Mouse (Mus musculus): ENCODE results near the gene Rnft2.

Gene Rnft2

DNA sequence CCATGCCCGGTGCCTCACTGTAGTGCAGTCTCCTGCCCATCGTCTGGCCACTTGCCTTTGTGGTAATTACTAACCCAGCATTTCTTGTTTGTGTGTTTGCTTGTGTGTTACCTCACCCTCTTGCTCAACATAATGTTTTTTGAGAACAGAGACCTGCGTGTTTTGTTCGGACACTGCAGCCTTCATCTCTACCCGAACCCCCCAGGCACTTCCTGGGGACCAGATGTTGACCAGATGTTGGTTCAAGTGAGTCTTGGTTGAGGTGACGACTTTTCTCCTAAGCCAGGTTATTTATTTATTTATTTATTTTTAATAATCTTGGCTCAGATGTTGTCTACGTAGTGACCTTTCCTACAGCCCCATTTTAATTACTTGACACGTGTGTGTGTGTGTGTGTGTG is 2.5 kb upstream of the Rnft2 start:
- no peak for DNase-seq

DNA sequence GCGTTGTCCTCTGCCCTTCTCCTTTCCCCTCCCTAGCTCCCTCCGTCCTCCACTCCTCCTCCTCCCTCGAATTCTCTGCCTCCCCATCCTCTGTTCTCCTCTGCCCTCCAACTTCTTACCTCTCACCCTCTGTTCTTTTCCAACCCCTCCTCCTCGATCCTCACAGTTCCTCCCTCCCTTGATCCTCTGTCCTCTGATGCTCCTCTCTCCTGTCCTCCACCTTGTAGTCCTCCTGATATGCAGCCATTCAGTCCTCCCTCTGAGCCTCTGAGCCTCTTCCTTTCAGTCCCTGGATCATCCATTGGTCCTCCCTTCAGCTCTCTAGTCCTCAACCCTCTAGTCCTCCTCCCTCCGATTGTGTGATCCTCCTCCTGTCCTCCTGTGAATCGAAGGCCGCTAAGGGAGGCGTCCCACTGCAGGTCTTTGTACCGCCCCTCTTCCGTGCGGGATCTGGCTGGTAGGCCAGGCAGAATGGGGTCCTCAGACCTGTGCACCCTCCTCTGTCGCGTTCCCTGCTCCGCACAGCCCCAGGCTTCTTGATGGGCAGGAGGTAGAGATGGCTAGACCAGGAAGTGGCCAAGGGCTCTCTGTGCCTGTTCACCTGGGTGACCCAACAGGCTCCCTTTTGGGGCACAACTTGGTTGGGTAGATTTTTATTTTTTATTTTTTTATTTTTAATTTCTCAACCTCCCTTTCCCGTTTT is 841 bp upstream of the Rnft2 start:
- peak; percentile 40 to 41 for DNase-seq

DNA sequence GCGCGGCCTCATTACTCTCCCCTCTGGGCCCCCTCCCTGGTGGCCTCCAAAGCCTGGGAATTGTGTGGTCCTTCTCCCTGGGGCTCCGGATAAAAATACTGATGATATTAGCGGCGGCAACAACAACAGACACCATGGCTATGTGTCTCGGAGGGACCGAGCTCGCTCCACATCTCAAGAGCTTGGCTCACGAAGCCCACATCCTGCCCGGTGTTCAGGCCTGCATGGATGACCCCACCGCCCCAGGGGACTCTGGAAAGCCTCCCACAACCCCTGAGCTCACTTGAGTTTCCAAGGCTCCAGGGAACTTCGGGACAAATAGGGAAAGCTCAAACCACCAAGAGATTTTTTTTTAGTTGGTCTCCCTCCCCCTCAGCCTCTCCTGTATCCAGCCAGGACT is 5.2 kb downstream of the Rnft2 start:
- DNase-seq: no peak

DNA sequence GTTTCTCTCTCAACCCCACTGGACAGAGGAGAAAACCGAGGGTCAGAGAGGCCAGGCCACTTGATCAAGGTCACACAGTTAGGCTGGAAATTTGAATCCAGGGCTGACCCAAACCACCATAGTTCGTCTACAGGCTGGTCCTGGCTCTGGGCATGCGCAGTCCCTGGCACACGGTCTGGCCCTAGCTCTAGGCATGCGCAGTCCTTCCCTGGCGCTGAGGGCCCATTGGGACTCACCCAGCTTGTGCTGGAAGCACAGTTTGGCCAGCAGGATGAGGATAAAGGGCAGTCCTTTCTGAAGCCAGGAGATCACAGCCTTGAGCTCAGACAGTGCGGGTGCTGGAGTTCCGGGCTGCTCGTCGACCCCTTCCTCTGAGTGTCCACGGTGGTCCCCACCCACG is 8.0 kb downstream of the Rnft2 start:
- peak; percentile 69 to 85 for DNase-seq

DNA sequence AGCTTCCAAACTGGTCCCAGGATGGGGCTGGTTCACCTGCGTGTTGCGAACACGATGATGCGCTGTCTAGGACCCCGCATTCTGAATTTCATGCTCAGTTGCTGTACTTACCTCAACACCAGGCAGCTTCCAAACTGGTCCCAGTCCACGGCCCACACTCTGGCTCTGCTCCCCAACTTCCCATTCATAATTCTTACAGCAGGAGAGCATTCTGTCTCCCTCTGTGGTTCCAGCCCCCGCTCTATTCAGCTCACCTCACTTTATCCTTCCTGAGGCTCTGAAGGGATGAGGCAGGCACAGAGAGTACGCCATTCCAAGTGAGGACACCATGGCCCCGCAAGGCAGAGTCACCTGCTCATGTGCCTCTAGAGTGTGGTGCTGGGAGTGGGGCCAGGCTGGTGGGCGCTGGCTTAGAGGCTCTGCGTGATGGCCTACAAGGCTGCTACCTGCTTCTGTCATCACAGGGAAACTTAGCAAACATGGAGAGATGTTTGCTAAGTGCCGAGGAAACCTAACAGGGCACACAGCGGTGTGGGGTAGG is 14.8 kb downstream of the Rnft2 start:
- DNase-seq: no peak

DNA sequence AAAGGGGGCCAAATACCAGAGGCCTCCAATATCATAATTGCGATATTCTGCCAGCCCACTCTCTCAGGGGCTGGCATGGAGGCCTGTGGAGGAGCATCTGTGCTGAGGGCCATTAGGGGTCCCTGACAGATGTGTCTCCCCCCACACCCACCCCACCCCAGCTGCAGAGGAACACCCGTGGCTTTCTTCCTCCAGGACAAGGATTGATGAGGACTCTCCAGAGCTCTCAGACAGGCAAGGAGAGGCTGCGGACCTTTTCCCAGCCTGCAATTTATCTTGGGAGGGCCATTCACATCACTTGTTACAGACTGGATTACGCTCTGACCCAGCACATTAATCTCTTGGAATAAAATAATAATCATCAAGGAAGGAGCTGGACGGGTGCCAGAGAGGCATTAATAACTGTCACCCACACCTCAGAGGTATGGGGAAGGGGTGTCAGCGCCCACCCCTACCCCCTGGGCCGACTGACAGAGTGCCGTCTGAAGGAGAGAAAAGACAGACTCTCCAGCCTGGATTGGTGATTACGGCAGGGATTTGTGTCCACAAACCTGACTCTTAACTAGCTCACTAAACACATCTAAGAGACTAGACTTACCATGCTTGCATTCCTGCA is 21.7 kb downstream of the Rnft2 start:
- no peak for DNase-seq

DNA sequence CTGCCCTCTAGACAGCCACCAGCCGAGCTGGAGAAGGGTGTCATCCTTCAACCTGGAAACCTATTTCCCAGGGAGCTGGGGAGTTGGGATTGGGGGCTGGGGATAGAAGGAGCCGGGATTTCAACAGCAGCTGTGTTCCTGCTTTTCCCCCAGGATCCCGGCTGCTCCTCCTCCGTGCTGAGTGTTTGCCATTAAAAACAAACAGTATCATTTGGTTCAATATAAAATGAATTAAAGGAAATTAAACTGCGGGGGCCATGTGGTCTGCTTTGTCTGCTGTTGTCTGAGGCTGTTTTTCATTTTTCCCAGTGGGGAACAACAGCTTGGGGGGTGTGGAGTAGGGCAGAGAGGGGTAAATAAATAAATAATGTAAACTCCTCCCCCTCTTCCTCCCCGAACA is 27.5 kb downstream of the Rnft2 start:
- no peak for DNase-seq

DNA sequence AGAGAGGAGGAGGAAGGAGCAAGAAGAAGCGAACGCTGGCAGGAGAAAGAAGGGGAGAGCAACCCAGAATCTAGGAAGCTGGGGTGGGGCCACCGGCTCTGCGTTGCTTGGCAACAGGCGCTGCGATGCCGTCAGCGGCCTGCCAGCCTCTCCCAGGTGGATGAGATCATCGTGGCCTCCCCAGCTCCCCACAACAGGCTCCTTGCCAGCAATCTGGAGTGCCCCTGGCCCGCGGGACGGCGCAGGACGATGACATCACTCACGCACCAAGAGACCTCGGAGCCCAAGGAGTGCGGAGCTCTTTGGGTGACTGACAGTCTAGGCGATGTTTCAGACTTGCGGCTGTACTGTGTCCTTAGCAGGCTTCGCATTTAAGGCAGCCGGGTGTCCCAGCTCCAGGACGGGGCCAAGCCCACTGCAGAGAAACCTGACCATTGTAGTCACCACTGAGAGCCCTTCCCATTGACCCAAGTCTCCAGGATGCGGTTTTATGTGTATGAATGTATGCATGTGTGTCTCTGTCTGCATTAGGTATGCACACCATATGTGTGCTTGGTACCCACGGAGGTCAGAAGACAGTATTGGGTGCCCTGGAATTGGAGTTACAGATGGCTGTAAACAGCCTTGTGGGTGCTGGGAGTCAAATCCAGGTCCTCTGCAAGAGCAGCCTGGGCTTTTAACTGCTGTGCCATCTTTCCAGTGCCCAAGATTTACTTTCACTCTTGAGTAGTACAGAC is 30.3 kb downstream of the Rnft2 start:
- peak; percentile 96 to 97 for DNase-seq

DNA sequence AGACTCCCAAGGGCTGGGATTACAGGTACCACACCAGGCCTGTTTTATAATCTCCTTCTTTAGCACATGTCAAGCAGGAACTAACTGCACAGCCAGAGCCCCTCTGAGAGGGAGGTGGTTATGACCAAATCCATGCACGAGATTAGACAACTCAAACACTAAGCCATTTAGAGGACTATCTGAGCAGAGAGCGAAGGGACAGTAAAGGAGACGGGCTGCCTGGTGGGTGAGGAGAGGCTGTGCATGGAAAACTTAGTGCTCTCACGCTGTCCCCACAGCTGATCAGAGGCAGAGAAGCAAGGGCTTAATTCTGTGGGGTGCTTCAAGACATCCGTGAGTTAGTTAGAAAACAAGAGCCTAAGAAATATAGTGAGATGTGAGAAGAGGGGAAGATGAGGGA is 30.9 kb downstream of the Rnft2 start:
- DNase-seq: peak; percentile 37 to 53

DNA sequence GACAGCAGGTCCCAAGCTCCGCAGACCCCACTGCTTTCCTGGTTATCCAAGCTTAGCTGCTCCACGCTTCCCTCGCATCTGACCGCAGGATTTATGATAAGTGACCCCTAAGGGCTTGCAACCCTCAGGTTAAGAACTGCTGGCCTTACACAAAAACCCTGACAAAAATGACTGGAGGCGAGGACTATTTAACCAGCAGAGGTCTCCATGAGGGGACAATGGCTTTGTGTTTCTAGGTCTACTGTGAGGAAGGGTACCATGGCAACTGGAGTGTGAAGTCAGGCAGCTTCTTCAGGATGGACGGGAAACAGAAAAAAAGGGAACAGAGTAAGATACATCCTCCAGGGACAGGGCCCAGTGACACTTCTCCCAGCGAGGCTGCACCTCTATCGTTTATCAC is 39.1 kb downstream of the Rnft2 start:
- DNase-seq: no peak

DNA sequence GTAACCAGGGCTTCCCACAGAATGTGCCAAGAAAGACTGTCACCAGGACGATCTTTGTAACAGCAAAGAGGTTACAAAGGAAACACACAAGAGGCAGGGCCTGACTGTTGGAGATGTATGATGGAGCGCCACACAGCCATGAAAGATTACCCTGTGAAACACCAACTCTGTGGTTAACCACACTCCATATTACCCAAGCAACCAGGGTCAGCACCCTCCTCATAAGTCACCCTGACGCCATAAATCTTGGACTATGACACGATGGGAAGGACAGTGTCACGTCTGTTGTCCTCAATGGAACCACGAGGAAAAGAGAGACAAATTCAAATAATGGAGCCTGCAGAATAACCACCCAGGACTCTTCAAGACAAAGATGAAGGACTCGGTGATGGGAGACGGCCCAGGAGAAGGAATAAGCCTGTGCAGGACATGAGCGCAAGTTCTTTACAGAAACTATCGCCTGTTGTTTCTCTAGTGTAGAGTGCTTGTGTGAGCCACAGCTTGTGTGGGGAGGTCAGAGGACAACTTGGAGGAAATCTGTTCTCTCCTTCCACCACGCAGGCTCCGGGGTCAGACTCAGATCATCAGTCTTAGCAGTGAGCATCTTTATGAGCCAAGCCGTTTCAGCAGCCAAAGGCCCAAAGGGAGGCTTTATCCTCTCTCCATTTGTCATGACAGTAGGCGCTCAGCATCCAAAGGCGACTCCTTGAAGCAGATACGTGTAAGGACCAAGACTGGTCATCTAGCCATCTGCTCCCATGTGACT is 40.1 kb downstream of the Rnft2 start:
- DNase-seq: no peak

DNA sequence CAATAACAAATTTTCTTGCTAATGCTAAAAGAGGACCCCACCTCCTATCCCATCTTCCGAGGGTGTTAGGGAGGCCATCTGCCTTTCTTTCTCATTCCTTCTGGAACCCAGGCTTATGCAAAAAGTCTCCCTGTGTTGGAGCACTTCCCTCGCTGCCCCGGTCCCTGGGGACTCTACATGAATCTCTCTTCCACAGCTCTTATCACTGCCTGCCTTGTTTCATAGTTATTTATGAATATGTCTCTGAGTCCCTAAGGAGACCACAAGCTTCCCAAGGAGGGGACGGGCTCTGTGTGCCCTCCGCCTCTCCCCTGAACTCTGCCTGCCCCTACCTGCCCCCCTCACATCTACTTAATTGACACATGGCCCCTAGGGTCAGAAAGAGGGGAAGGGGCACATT is 45.2 kb downstream of the Rnft2 start:
- DNase-seq: no peak

DNA sequence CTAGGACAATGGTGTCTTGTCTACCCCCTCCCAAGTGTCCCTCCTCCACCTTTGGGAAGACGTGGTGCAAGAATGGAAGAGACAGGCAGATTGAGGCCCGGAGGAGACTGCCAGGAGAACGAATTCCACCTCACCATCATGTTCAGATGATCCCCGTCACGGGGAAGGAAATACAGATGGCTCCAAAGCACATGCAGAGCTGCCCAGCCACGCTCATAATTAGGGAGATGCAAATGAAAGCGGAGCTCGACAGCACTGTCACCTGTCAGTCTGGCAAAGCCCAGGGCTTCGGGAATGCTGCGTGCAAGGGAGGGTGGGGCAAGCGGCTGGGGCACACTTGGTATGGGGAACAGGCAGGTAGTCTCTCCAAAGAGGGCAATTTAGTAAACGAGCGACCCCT is 47.5 kb downstream of the Rnft2 start:
- DNase-seq: no peak

DNA sequence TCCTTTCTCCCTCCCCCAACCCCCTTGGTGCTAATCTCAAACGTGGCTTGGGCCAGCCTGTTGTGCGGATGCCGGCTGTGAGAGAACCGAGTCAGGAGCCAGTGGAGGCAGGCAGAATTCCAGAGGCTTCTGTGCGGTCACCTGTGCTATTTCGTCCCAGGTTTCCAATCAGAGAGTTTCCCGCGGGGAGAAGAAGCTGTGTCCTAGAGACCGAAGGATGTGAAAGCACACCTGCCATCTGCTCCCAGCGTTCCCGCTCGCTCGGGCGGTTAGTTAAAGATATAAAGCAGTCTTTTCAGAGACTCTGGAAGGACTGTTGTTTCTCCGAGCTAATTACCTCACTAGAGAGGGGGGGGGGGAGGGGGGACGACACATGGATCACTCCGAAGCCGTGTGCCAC is 52.7 kb downstream of the Rnft2 start:
- peak; percentile 47 to 51 for DNase-seq

DNA sequence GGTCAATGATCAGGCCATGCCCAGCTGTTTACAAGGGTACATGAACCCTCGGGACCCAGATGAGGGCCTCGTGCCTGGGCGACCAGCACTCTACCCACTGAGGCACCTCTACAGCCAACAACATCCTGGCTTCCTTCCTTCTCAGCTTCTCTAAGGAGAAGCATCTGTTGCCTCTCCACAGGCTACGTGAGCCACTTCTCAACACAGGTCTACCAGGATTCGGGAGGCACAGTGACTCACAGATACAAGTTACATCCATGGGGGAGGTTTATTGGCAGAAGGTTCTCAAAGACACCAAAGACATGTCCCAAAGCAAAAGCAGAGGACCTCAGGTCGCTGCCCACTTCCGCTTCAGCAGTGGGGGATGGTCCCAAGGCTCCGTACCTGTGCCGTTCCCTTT is 54.4 kb downstream of the Rnft2 start:
- peak in 1 of 2 experiments; percentile 20 for DNase-seq

DNA sequence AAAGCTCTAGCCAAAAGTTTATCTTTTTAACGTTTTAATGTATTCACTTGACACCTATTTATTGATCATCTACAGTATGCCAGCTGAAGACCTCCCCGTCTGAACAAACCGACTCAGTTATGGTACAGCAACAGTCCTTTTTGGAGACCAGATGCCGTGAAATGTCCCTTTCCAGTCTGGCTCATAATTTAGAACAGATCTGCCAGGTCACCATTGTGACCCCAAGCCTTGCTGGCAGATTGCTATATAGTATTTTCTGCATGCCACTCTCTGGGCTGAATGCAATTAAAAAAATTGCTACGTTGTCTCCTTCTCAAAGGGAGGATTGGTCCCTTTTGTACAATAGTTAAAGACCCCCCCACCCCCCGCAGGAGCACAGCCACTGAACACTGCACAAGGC is 56.6 kb downstream of the Rnft2 start:
- no peak for DNase-seq

DNA sequence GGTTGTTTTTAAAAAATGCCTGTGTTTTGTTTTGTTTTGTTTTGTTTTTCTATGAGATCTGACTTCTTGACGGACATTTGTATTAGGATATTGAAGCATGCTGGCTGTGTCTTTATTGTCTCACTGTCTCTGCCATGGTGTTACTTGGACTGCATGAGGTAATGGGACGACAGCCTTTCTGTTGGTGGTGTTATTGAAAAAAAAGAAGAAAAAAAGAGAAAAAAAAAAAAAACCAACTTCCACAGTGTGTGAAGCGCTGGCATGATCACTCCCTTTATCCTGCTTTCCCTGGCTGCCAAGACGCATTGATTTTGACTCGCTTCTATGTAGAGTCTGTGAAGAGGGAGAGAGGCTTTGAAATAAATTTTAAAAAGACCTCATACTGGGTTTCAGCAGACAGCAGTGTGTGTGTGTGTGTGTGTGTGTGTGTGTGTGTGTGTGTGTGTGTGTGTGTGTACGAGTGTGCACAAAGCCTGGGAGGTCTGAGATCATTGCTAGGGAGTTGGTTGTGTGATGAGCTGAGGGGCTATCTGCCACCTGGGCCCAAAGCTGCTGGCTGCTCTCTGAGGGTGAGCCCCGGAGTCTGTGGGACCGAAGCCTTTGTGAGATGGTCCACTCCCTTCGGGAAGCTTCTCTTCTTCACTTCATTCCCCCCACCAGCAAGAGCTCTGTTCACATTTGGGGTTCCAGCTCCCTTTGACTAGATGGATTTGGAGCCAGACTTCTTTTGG is 57.8 kb downstream of the Rnft2 start:
- no peak for DNase-seq

DNA sequence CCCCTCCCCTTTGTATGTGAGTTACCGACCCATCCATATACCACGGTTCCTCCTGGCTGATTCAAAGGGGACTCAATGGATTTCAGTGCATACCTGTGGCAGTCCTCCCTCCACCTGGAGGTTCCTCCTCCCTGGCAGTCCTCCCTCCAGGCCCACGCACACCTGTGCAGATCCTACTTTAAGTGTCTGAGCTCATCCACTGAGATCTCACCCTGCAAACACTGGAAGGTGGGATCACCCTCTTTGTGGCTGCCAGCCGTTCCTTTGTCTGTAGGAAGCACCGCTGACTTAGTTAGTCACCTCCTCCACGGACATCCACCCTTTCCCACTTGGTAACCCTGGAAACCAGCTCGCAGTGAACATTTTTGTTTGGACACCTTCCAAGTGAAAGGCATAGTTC is 67.3 kb downstream of the Rnft2 start:
- no peak for DNase-seq

DNA sequence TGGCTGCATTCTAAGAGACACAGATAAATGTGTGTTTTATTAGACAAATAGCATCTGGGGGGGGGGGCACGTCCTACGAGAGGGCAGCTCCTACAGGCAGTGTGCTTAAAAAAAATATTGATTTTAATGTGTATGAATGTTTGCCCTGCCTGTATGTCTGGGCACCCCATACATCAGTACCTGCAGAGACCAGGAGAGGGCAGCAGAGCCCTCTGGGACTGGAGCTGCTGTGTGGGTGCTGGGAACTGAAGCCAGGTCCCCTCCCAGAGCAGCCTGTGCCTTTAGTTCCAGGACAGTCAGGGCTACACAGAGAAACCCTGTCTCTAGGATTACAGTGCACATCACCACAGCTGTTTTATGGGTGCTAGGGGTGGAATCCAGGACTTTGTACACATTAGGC is 69.8 kb downstream of the Rnft2 start:
- DNase-seq: peak in 1 of 2 experiments; percentile 25

DNA sequence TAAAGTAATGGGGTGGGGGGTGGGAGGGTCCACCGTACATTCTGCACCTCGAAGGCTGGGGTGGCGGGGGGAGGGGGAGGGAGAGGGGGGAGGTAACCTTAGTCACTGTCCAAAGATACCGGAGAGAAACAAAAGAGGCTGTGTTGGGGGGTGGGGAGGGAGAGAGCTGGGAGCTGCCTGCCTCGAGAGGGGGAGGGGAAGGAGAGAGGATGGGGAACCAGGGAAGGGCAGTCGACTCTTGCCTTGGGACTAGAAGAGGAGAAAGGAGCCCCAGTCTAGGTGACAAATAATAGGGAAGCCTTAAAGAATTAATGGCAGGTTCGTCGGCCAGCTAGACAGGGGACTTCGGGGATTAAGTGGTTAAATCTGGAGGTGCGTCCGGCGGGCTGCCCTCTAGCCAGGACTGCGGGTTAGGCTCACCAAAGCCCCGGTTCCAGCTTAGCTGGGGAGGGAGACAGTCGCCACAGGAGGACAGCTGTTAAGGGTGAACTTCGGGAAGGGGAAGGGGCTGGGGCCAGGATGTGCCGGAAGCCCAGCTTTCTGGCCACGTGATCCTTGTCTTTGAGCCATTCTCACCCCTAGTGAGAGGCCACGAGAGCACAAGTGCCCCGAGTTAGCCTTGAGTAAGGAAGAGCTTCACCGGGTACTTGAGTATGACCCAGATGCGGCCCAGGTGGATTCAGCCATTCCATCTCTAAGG is 70.5 kb downstream of the Rnft2 start:
- no peak for DNase-seq

DNA sequence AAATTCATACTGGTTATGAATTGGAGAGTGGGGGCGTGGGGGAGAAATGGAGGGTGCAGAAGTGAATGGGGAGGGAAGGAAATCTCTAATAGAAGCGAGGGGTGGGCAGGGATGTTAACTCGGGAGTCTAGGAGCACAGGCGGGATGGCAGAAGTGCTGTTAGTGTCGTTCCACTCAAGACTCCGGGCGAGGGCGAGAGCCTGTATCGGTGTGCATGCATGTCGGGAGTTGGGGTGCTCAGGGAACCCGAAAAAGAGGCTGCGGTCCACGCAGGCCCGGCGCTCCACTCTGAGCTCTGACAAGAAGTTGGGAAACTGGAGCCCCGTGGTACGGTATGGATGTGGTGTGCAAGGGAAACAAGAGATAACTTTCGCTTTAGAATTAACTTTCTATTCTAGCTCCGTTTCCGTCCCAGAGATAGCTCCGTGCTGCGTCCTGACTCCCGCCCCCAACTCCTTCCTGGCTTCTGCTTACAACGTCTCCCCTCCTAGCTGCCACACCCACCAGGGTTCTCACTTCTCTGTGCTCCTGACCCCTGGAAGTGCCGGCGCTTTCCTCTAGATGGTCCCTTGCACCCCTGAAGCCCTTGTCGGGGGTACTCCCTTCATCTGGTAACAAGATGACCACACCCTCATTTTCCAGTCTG is 72.7 kb downstream of the Rnft2 start:
- DNase-seq: no peak
